Mouse (Mus musculus): ENCODE results near the gene Gpr180. TPM values are rescaled to one million over a fixed set of nuclear protein-coding genes. Genes with fewer than 3 reads are reported as not detected.
"Not testable (repeated sequence)": the region's sequence is repeated elsewhere in the genome, so short reads cannot be mapped to it uniquely, and the experiment has no call there.

Gene Gpr180
- polyA plus RNA-seq, 1 experiment from 2014 or later = 46.3 TPM

DNA sequence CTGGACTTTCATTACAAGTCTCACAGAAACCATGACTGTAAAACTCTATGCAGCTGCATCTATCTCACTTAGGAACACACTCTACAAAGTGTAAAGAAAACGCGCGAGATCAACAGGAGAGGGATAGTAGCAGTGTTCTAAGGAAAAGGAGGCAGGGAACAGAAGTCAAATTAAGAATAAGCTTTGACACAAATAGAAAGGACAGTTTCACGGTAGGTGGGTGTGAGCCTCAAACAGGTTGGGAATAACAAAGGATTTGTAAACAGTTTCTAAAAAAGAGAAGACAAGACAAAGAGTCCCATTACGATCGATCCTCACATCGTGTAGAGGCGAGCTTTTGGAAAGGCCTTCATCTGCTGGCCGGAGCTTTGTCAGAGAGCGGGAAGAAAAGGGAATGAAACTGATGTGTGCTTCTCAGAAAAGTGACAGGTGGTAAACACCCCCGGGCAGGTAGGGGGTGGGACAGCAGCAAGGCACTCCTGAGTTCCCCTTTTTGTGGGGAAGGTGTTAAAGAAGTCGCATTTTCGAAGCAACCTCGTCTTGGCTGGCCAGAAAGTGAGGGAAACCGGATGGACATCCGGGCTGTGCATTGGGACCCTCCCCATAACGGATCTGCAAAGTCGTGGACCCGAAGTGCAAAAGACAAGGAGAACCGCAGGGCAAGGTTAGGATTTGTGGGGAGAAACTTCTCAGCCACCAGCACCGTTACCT, 4.9 kb upstream of the Gpr180 start:
- peaks cover 24% of the 10 kb centered on the region for H3K36me3 ChIP-seq
- peak overlapping the region; percentile 81 for H3K4me3 ChIP-seq
- 11% methylated on average over 21 of the region's 21 CpGs for whole genome bisulfite sequencing
- H3K27me3 ChIP-seq (ENCODE audit: insufficient read depth, poor library complexity, severe bottlenecking) = no peaks in the 10 kb centered on the region; the same call in 1 of the 2 replicates
- H3K4me1 ChIP-seq = peaks cover 17% of the 10 kb centered on the region
- DNase-seq (ENCODE audit: low spot score) = no peak
- H3K27ac ChIP-seq = peak overlapping the region; percentile 91
- no peaks in the 10 kb centered on the region for H3K9me3 ChIP-seq

DNA sequence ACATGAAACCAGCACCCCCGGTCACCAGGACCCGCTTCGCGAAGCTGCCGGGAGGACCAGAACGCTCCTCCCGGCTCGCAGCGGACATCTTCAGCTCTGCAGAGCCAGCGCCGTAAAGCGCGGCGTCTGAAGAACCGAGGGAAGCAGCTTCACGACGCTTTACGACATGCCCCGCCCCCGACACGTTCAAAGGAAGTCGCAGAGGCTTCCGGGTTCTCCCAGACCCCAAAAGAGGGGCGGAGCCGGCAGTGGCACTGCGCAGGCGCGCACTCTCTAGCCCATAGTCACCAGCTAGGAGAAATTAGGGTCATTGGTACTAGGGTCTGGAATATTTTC, 4.3 kb upstream of the Gpr180 start, which contains the start of gene Tgds:
TSS of gene Tgds (minus strand) at position 114 of the 336 bp plus-strand sequence.
- peaks cover 17% of the 10 kb centered on the region for H3K4me1 ChIP-seq
- H3K9me3 ChIP-seq = no peaks in the 10 kb centered on the region
- under 1% methylated on average over 28 of the region's 28 CpGs for WGBS
- peak; percentile 98 for DNase-seq (ENCODE audit: low spot score)
- H3K27me3 ChIP-seq (ENCODE audit: insufficient read depth, poor library complexity, severe bottlenecking) = no peaks in the 10 kb centered on the region; the same call in 1 of the 2 replicates
- H3K27ac ChIP-seq = peak within 1 kb of the TSS; percentile 91
- H3K4me3 ChIP-seq = peak within 1 kb of the TSS; percentile 81
- H3K36me3 ChIP-seq = peaks cover 19% of the 10 kb centered on the region

- Histone ChIP-seq H3K27me3 (ENCODE audit: insufficient read depth, poor library complexity, severe bottlenecking) (no peaks in the 10 kb centered on the region; the same call in 1 of the 2 replicates), H3K9me3 (no peaks in the 10 kb centered on the region), H3K27ac (peak overlapping the region; percentile 83), H3K4me1 (peaks cover 14% of the 10 kb centered on the region; the same call in 1 of the 2 replicates), H3K36me3 (peaks cover 31% of the 10 kb centered on the region), H3K4me3 (peak overlapping the region; percentile 67)
- WGBS = 2% methylated on average over 13 of the region's 13 CpGs
- peak; percentile 81 for DNase-seq (ENCODE audit: low spot score)
Observed at GRCm38 (mm10) chr14:118137487-118137886, 529 bp downstream of the Gpr180 start.

DNA sequence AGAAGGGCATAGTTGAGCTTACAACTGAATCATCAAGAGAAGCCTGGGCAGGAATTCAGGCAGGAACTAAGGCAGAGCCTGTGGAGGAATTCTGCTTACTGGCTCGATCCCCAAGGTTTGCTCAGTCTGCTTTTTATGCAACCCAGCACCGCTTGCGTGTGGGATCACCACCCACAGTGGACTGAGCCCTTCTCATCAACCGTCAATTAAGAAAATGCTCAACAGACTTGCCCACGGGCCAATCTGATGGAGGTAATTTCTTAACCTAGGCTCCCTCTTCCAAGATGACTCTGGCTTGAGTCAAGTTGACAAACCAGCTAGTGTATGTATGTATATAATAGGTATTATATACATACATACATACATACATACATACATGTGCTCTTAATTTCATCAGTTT, 5.3 kb downstream of the Gpr180 start:
- WGBS = 91% methylated on average over 5 of the region's 5 CpGs
- DNase-seq (ENCODE audit: low spot score) = no peak
- Histone ChIP-seq H3K36me3 (peaks cover 42% of the 10 kb centered on the region), H3K9me3 (no peaks in the 10 kb centered on the region), H3K27ac (no peak overlapping the region), H3K4me3 (no peak overlapping the region), H3K4me1 (0 out of 2 replicates have a peak, but pooled peaks cover 8% of the 10 kb centered on the region), H3K27me3 (ENCODE audit: insufficient read depth, poor library complexity, severe bottlenecking) (no peaks in the 10 kb centered on the region)

DNA sequence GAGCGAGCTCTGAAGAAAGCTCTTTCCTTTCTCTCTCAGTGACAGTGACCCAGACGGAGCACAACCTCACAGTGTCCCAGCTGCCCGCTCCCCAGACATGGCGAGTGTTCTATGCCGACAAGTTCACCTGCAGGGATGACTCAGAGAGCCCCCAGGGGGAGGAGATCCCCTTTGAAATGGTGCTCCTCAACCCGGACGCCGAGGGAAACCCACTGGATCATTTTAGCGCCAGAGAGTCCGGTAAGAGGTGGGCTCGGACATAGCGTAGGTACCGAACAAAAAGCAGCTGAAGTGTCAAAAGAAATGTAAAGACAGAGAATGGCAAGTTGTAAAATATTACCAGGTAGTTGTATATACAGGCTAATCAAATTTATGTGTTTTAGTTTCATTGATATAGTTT, 11.1 kb downstream of the Gpr180 start:
- DNase-seq (ENCODE audit: low spot score) = no peak
- H3K36me3 ChIP-seq = peaks cover 27% of the 10 kb centered on the region
- H3K4me3 ChIP-seq = no peak overlapping the region
- 94% methylated on average over 13 of the region's 13 CpGs for WGBS
- no peaks in the 10 kb centered on the region for H3K27me3 ChIP-seq (ENCODE audit: insufficient read depth, poor library complexity, severe bottlenecking)
- peaks cover 5% of the 10 kb centered on the region; the same call in 1 of the 2 replicates for H3K4me1 ChIP-seq
- H3K27ac ChIP-seq = no peak overlapping the region
- no peaks in the 10 kb centered on the region for H3K9me3 ChIP-seq

GRCm38 (mm10) chr14:118148554-118148953, 11.6 kb downstream of the Gpr180 start:
- Histone ChIP-seq H3K4me3 (no peak overlapping the region), H3K9me3 (no peaks in the 10 kb centered on the region), H3K27me3 (ENCODE audit: insufficient read depth, poor library complexity, severe bottlenecking) (no peaks in the 10 kb centered on the region), H3K27ac (no peak overlapping the region), H3K4me1 (peaks cover 5% of the 10 kb centered on the region; the same call in 1 of the 2 replicates), H3K36me3 (peaks cover 30% of the 10 kb centered on the region)
- WGBS = 79% methylated on average over 10 of the region's 10 CpGs
- no peak for DNase-seq (ENCODE audit: low spot score)

DNA sequence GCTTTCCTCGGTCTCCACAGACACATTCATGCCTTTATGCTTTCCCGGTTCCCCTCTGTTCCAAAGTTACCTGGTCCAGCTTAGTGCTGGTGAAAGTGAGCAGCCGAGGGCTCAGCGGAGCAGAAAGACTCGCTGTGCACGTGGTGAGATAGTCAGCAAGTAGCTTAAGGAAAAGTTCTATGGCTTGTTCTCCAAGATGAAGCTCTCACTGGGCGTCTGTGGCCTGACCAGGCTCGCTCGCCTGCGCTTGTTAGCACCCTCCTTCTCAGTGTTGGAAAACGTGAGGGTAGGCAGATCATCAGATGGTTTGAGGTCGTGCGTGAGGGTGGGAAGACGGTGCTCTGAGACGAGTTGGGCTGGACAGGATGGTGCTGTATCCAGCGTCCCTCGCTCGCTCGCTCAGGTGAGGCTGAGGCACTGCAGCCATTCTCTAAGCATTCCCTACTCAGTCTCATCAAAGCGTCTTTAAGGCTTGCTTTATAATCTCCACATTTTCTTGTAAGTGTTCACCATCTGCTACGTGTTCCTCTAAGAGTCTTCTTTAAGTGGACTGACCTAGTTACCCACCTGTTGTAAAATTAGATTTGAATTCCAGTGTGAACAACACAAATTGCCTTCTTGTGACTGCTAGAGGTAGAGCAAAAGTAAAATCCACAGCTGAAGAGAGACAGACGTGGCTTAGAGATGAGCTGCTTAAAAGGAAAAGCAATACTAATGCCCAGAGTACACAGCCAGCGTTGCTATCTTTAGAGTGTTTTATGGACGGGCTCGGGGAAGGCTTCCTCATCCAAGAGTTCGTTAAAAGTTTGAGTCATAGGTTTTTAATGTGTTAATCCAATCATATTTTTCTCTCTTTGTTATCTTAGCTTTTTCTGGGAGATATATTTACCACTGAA, 13.9 kb downstream of the Gpr180 start:
- no peak overlapping the region for H3K4me3 ChIP-seq
- DNase-seq (ENCODE audit: low spot score) = no peak
- H3K36me3 ChIP-seq = peaks cover 47% of the 10 kb centered on the region
- no peaks in the 10 kb centered on the region for H3K27me3 ChIP-seq (ENCODE audit: insufficient read depth, poor library complexity, severe bottlenecking)
- WGBS = 85% methylated on average over 26 of the region's 26 CpGs
- H3K9me3 ChIP-seq = no peaks in the 10 kb centered on the region
- peaks cover 5% of the 10 kb centered on the region; the same call in 1 of the 2 replicates for H3K4me1 ChIP-seq
- no peak overlapping the region for H3K27ac ChIP-seq

GRCm38 (mm10) chr14:118151651-118152293, 14.8 kb downstream of the Gpr180 start:
- WGBS = 80% methylated on average over 5 of the region's 5 CpGs
- Histone ChIP-seq H3K4me3 (no peak overlapping the region), H3K27ac (no peak overlapping the region), H3K27me3 (ENCODE audit: insufficient read depth, poor library complexity, severe bottlenecking) (no peaks in the 10 kb centered on the region), H3K36me3 (peaks cover 52% of the 10 kb centered on the region), H3K9me3 (no peaks in the 10 kb centered on the region), H3K4me1 (peaks cover 3% of the 10 kb centered on the region; the same call in 1 of the 2 replicates)
- no peak for DNase-seq (ENCODE audit: low spot score)

DNA sequence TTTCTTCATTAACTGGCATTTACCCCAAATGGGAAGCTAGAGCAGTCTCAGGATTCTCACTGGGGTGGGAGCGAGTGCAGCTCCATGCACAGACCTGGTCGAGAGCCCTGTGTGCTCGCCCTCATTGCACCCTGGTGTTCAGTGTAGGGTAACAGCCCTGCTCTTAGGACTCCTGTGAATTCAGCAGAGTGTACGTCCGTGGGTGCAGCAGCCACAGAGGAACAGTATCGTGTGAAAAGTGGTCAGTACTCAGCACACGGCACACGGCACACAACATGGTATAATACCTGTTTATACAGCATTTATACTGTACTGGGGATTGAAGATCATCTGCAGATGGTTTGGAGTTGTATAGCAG, 15.3 kb downstream of the Gpr180 start:
- Histone ChIP-seq H3K4me1 (peaks cover 3% of the 10 kb centered on the region; the same call in 1 of the 2 replicates), H3K9me3 (no peaks in the 10 kb centered on the region), H3K36me3 (peaks cover 50% of the 10 kb centered on the region), H3K27me3 (ENCODE audit: insufficient read depth, poor library complexity, severe bottlenecking) (no peaks in the 10 kb centered on the region), H3K27ac (no peak overlapping the region), H3K4me3 (no peak overlapping the region)
- 88% methylated on average over 8 of the region's 8 CpGs for WGBS
- no peak for DNase-seq (ENCODE audit: low spot score)

DNA sequence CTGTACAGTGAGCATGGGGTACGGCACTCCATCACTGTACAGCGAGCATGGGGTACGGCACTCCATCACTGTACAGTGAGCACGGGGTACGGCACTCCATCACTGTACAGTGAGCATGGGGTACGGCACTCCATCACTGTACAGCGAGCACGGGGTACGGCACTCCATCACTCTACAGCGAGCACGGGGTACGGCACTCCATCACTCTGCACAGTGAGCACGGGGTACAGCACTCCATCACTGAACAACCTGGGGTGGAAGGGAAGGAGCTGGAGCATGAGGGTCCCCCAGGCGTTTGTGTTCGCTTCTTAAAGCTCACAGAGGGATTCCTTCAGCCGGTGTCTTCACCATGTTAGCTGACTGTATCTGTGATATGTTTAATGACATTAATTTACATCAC, 19.1 kb downstream of the Gpr180 start:
- not testable (repeated sequence) for H3K9me3 ChIP-seq; H3K4me3 ChIP-seq; H3K4me1 ChIP-seq; DNase-seq (ENCODE audit: low spot score); H3K27ac ChIP-seq; H3K27me3 ChIP-seq (ENCODE audit: insufficient read depth, poor library complexity, severe bottlenecking)
- WGBS = 93% methylated on average over 16 of the region's 16 CpGs
- peaks cover 58% of the 10 kb centered on the region for H3K36me3 ChIP-seq

DNA sequence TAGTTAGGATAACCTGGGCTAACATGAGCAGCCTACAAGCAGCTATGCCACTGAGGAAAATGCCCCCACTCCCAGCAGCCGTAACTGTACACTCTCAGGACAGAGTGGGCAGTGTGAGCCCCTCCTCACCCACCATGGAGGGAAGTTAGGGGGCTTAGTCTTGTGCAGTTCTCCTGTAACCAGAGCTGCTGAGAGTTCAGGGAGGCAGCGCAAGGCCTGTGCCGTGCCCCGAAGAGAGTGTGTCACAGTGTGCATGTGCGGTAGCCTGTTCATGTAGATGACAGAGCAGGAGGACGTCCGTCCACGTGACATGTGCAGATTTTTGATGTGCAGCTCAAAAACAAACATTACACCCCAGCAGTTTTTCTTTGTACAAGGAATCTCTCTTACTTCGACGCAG, 19.8 kb downstream of the Gpr180 start:
- H3K4me3 ChIP-seq = no peak overlapping the region
- peaks cover 63% of the 10 kb centered on the region for H3K36me3 ChIP-seq
- no peaks in the 10 kb centered on the region for H3K27me3 ChIP-seq (ENCODE audit: insufficient read depth, poor library complexity, severe bottlenecking)
- 89% methylated on average over 10 of the region's 10 CpGs for WGBS
- no peaks in the 10 kb centered on the region for H3K4me1 ChIP-seq
- H3K27ac ChIP-seq = no peak overlapping the region
- no peak for DNase-seq (ENCODE audit: low spot score)
- no peaks in the 10 kb centered on the region for H3K9me3 ChIP-seq

DNA sequence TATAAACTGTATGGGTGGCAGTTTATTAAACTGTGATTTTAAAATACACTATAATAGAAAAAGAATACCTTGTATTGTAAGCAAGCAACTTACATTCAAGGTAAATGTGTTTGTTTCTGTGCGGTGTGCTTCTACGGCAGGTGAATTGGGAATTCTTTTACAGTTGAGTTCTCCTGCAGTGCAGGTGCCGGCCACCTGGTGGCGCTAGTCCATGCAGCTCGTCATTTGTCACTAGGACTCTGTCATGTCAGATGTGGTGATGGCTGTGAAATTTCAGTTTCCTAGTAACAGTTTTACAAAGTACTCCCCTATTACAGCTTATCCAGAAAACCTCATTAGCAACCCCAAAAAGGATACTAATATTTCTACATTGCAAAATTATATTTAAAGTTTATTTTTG, 20.2 kb downstream of the Gpr180 start:
- no peak for DNase-seq (ENCODE audit: low spot score)
- Histone ChIP-seq H3K9me3 (no peaks in the 10 kb centered on the region), H3K4me1 (0 out of 2 replicates have a peak, but pooled peaks cover 2% of the 10 kb centered on the region), H3K36me3 (peaks cover 67% of the 10 kb centered on the region), H3K27ac (no peak overlapping the region), H3K4me3 (no peak overlapping the region), H3K27me3 (ENCODE audit: insufficient read depth, poor library complexity, severe bottlenecking) (no peaks in the 10 kb centered on the region)
- WGBS = 35% methylated on average over 5 of the region's 5 CpGs

Data from heart, embryonic 10.5 days (tissue).